Mouse (Mus musculus) lung, postnatal 25 days (tissue): Measurements from ENCODE around the gene Bmp7.

ENCODE experiments used
- DNase-seq: peaks from one replicate; pipeline ENCODE4 v3.0.0; 2022; ENCODE audit warnings: low spot score

The Bmp7 gene

DNA sequence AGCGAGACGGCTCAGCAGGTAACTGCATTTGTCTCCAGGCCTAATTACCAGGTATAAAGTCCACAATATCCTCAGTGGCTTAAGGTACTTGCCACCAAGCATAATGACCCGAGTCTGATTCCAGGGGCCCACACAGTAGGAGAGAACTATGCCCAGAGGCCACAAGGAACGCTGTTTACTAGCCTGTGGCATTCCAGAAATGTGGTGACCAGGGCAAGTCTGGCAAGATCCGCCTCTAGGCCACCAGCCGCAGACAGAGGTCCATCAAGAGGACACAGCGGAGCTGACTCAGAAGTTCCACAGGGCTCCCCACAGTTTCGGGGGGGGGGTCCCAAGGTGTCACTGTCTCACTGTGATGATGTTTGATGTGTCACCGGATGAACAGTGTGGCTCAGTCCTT, 34.0 kb downstream of the Bmp7 start:
- no peak for DNase-seq

- no peak for DNase-seq
These were observed 35.1 kb downstream of the Bmp7 start for GRCm38 (mm10) chr2:172905057-172905456.

DNA sequence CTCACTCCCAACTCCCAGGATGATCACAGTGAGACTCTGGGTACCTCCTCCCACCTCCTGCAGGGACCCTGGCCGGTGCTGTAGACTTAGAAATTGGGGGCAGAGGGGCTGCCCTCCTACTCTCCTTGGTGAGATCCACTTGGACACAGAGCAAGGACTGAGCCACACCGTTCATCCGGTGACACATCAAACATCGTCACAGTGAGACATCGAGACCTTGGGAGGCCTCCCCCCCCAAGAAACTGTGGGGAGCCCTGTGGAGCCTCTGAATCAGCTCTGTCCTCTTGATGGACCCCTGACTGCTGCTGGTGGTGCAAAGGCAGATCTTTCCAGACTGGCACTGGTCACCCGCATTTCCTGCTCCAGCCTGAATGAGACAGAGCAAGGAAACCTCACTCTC, 35.5 kb downstream of the Bmp7 start:
- DNase-seq: no peak

GRCm38 (mm10) chr2:172903523-172903922, 36.6 kb downstream of the Bmp7 start:
- DNase-seq: no peak

DNA sequence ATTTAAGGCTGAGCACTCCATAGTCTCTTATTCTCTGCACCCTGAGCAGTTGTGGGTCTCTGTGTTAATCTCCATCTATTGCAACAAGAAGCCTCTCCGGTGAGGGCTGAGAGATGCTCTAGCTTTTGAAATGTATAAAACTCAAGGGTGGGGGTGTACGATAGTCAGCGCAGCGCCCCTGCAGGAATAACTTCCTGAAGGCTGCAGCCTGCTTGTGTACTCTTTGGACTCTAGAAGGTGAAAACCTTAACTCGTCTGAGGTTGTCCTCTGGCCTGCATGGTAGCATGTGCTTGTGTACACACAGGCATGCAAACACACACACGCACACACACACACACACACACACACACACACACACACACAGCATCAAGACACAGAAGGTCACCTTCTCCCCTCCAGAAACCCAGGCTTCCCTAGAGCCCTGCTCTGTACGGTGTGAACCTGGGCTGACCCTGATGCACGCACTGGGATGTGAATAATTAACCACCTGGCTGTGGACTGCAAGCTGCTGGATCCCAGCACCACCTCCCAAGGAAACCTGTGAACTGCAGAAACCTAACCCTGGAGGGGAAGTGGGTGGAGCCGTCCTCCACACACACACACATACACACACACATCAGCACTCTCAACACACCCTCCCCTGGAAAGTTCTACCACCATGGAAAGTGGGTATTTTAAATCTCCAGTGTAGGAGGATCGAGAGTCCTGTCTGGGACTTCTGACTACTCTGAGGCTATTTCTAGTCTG, 39.0 kb downstream of the Bmp7 start:
- DNase-seq: no peak

- DNase-seq: no peak
These were observed 50.2 kb downstream of the Bmp7 start for GRCm38 (mm10) chr2:172889756-172890443.

- no peak for DNase-seq
These were observed 50.9 kb downstream of the Bmp7 start for GRCm38 (mm10) chr2:172889222-172889621.

DNA sequence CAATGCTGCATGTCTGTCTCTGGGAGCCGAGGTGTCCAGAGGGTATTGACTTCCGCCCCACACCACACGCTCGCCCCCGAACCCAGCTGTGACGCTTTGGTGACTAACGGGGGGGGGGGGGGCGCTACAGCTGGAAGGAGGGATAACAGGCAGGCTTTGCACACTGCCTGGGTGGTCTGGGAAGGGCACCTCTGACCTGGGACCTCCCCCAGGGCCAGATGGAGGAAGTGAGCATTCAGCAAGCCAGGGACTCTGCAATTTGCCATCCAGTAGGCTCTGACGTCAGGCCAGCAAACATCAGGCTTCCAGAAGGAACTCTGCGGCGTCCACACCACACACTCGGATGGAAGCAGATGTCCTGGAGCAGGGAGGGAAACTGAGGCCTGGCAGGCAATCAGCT, 52.0 kb downstream of the Bmp7 start:
- DNase-seq: no peak

DNA sequence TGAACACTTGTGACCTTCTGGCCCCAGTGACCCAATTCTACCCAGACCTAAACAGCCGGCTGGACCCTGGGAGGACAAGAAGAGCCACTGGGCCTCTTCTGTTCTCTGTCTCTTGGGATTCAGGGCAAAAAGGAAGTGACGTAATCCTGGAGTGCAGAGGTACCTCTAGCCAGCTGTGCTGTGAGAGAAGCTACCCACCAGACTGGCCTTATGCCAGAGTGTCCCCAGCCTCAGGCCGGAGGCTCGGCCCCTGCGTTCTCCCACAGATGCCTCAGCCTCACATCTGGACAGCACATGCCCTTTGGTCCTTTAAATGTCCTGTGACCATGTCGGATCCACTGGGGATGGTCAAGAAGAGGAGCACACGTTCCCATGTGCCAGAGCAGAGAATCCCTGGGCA, 54.3 kb downstream of the Bmp7 start:
- no peak for DNase-seq

DNA sequence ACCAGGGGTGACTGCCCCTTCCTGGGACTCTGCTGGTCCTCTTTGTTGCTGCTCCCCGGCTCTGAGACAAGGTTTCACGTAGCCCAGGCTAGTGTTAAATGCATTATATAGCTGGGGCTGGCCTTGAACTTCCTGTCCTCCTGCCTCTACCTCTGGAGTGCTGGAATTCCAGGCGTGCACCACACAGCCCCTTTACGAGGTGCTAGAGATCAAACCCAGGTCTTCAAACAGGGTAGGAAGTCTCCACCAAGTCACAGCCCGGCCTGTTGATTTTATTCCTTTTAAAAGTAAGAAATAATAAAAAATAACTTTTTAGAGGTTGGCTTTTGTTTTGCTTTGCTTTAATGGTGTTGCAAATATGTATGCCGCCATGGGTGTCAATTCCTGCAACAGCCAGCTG, 55.5 kb downstream of the Bmp7 start:
- DNase-seq: no peak

GRCm38 (mm10) chr2:172875201-172875600, 64.9 kb downstream of the Bmp7 start:
- DNase-seq: no peak

GRCm38 (mm10) chr2:172866356-172866755, 73.8 kb downstream of the Bmp7 start:
- no peak for DNase-seq

DNA sequence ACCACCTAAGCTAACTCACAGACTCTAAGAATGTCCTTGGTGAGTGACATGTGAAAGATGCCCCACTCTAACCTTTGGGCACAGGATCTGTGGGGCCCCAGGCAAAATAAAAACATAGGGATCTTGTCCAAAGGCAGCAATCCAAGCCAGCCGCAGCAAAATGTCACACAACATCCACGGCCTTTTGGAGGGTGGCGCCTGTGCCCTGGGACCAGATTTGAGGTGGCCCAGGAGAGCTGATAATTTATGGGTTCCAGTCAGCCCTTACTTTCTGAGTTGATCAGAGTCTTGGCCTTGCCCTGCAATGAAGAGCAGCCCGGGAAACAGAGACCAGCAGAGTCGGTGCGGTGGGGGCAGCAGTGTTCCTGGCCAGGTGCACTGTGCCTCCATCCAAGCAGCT, 75.0 kb downstream of the Bmp7 start:
- no peak for DNase-seq

DNA sequence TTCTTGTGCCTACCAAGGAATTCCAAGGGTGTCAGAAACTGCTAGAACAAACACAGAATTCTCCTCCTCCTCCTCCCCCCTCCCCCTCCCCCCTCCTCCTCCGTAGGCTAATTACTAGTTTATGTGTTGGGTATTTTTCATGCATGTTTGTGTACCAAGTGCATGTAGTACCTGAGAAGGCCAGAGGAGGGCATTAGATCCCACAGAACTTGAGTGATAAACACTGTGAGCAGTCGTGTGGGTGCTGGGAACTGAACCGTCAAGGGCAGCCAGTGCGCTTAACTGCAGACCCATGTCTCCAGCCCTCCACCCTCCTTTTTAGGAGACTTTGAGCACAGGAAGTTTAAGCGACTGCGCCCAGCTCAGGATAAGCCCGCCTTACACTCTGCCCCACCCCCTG, 75.6 kb downstream of the Bmp7 start:
- no peak for DNase-seq

DNA sequence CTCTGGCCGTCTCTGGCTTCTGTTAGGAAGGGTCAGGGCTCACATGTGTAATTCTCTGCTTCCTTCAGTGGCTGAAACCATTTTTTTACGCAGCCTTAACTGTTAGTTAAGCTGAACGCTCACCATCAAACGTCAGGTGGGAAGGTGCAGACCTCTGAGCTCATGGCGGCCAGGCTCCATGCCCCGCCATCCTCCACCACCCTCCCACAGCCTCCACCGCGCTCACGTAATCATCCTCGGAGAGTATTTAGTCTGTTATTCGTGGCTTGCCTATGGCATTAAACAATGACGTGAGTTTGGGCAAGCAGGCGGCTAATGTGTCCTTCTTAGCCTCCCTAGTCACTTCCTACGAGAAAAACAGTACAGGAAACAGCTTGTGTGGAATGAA, 76.7 kb downstream of the Bmp7 start:
- no peak for DNase-seq

DNA sequence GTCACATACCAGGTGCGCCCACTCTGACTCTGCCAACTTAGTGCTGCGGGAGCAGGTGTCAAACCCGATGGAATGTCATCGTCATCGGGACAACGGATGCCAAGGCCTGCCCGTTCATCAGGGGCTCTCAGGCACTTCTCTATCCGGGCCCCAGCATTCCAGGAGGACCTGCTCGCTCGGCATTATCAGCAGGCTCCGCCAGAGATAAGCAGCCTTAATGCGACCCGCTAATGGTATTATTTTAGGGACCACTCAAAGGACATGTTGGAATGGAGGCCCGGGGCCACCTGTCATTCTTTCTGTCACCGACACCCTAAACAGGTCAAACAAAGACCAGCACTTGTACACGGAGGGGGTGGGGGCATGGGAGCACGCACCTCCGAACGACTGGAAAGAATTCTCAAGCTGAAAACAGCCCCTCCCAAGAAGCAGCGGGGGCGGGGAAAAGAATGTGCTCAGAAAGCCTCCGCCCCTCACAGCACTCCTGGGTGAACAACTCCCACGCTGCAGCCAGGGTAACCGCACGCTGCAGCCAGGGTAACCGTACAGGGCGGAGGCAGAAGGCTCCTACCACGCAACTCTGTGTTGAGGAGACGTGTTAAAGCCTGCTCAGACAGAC, 77.2 kb downstream of the Bmp7 start:
- DNase-seq: peak; percentile 64

- peak; percentile 16 for DNase-seq
These were observed 77.7 kb downstream of the Bmp7 start for GRCm38 (mm10) chr2:172862424-172862823.

DNA sequence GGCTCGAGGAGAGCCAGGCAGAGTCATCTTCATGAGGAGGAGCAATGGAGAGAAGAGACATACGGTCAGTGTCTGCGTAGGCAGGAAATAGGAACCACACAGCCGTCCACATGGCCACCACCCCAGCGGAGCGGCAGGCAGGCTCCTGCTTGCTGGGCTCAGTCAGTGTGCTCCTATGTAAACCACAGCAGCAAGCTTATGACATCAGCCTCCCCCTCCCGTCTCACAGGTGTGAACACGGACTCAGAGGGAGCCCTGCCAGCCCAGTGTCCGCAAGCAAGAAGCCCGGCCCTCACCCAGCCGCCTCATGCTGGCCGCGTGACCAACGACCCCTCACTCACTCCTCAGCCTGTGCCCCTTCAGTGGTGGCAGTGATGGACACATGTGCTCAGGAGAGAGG, 78.5 kb downstream of the Bmp7 start:
- no peak for DNase-seq

GRCm38 (mm10) chr2:172860593-172860992, 79.5 kb downstream of the Bmp7 start:
- DNase-seq: no peak

GRCm38 (mm10) chr2:172860104-172860503, 80.0 kb downstream of the Bmp7 start:
- no peak for DNase-seq

DNA sequence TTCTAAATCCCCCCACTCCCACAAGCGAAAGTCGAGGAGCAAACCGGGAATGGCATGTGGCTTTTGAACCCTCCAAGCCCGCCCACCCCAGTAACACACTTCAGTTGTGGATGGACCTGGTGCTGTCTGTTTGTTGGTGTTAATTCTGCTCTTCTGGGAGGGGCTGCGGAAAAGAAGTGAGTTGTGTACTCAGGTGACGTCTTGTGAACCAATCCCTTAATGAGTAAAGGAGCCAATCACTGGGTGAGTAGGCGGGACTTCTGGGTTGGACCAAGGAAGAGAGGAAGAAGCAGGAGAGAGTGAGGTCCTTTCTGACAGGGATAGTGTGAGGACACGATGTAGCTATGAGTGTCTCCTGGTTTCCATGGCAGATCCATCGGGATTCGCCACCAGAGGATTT, 83.1 kb downstream of the Bmp7 start:
- no peak for DNase-seq

DNA sequence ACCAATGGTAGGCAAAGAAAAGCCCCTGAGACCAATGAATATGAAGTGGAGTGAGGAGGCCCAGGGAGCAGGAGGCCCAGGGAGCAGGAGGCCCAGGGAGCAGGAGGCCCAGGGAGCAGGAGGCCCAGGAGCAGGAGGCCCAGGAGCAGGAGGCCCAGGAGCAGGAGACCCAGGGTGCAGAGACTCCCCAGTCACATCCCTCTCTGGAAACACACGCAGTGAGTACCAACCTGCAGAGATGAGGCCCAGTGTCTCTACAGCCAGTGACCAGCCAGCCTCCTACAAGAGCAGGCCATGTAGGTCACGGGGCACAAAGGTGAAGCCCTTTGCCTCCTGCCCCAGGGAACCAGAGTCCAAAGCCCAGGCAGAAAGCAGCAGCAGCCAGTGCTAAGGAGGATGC, 83.6 kb downstream of the Bmp7 start:
- DNase-seq: no peak

DNA sequence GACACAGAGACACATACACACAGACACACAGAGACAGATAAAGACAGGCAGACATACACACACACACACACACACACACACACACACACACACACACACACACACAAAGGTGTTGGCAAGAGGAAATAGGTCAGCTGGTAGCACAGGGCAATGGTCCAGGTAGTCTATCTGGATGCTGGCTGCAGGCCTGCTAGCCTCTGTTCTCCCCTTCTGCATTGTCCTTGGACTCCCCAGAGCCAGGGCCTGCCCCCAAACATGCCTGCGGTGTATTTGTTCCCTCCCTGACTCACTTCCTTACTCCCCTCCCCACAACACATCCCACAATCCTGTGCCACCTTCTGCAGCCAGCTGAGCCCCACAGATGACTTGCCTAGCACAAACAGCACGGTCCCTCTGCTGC, 86.0 kb downstream of the Bmp7 start:
- no peak for DNase-seq

- no peak for DNase-seq
These were observed 88.3 kb downstream of the Bmp7 start for GRCm38 (mm10) chr2:172851773-172852172.
